Mouse (Mus musculus) G1E (cell line): ENCODE measurements at regions not wholly inside any gene's neighbourhood (a gene's known extent, or its start where the extent isn't known, plus 50 kb on each side); places are given as distances from the start of the nearest gene placed in this dataset.

Experiments used
- CTCF ChIP-seq: IDR thresholded peaks from 2 replicates; pipeline ENCODE4 v1.5.1; 2012; ENCODE audit warnings: low read depth, low read length, inconsistent platforms, mixed read lengths
- GATA1 ChIP-seq: IDR thresholded peaks from 2 replicates; pipeline ENCODE4 v1.6.1; 2012; ENCODE audit warnings: borderline replicate concordance, low read length, inconsistent platforms, mixed read lengths
- GATA2 ChIP-seq: IDR thresholded peaks from 2 replicates; pipeline ENCODE4 v1.6.1; 2012; ENCODE audit warnings: low read depth, low read length, inconsistent platforms, borderline replicate concordance
- POLR2AphosphoS5 ChIP-seq: IDR thresholded peaks from 2 replicates; pipeline ENCODE4 v1.6.1; 2012; ENCODE audit warnings: low read depth, low read length, inconsistent platforms; ENCODE audit not compliant: insufficient replicate concordance
- TAL1 ChIP-seq: conservative IDR thresholded peaks from 2 replicates; pipeline ENCODE4 v1.6.1; 2012; ENCODE audit warnings: low read depth, low read length, inconsistent platforms, mixed read lengths

GRCm38 (mm10) chr2:56909096-56909865 lies 214.5 kb downstream of the Nr4a2 start:
- TF ChIP-seq CTCF (no peak), TAL1 (no peak), GATA1 (no peak), GATA2 (no peak), POLR2AphosphoS5 (no peak)
